Mouse (Mus musculus): ENCODE results near the gene Rragb. TPM values are rescaled to one million over a fixed set of nuclear protein-coding genes. Genes with fewer than 3 reads are reported as not detected.

Rragb gene
- polyA plus RNA-seq, 1 experiment from 2014 or later = 0.37 TPM

Other genes starting within 250 kb of the Rragb start
- 0.22 and 0.30 TPM in 2 replicates for gene Usp51, start 133.5 kb upstream of the Rragb start, polyA plus RNA-seq (2015; fragmentation: Nextera tagmentation; extraction: Ambion mirVana)
- 6.1 and 6.6 TPM in 2 replicates for gene Mageh1, start 102.4 kb upstream of the Rragb start, polyA plus RNA-seq (2015; fragmentation: Nextera tagmentation; extraction: Ambion mirVana)
- gene Foxr2, start 21.2 kb upstream of the Rragb start, polyA plus RNA-seq (2015; fragmentation: Nextera tagmentation; extraction: Ambion mirVana) = not detected in 2 replicates
- gene Klf8, start 97.5 kb downstream of the Rragb start, polyA plus RNA-seq (2015; fragmentation: Nextera tagmentation; extraction: Ambion mirVana) = 0.15 and 0.22 TPM in 2 replicates

Data from liver, embryonic 15.5 days (tissue).